Mouse (Mus musculus) layer of hippocampus, adult 9-10 months (tissue): ENCODE measurements around the gene Kdsr.

Experiments
- DNase-seq: peaks from one replicate; pipeline ENCODE4 v3.0.0; 2022; ENCODE audit warnings: low spot score

Kdsr gene

GRCm38 (mm10) chr1:106694316-106694715, 65.2 kb downstream of the Kdsr start:
- DNase-seq = no peak

GRCm38 (mm10) chr1:106692599-106692998, 66.9 kb downstream of the Kdsr start:
- DNase-seq = no peak

- no peak for DNase-seq
Measured at GRCm38 (mm10) chr1:106690887-106691286, 68.6 kb downstream of the Kdsr start.

GRCm38 (mm10) chr1:106688161-106688516, 71.4 kb downstream of the Kdsr start:
- DNase-seq = no peak

- DNase-seq = no peak
Measured at GRCm38 (mm10) chr1:106687435-106688160, 71.9 kb downstream of the Kdsr start.

GRCm38 (mm10) chr1:106685702-106686101, 73.8 kb downstream of the Kdsr start:
- no peak for DNase-seq

GRCm38 (mm10) chr1:106684546-106684945, 75.0 kb downstream of the Kdsr start:
- DNase-seq = no peak

- DNase-seq = no peak
Measured at GRCm38 (mm10) chr1:106682829-106683228, 76.7 kb downstream of the Kdsr start.

GRCm38 (mm10) chr1:106679800-106680515, 79.6 kb downstream of the Kdsr start:
- DNase-seq = no peak

GRCm38 (mm10) chr1:106678060-106678478, 81.5 kb downstream of the Kdsr start:
- no peak for DNase-seq
